Mouse (Mus musculus) kidney, postnatal 0 days (tissue): ENCODE measurements around the gene Rpa2. TPM values are rescaled to one million over a fixed set of nuclear protein-coding genes. Genes with fewer than 3 reads are reported as not detected.

Source experiments
- ATAC-seq: fragments of 200-750 bp; cut with Nextera tagmentation; replicated peaks from 2 replicates; pipeline ENCODE4 v1.8.0; 2017; ENCODE audit warnings: low read depth, moderate number of reproducible peaks, moderate TSS enrichment, moderate library complexity; ENCODE audit not compliant: low FRiP score
- DNase-seq: peaks from one replicate; pipeline ENCODE4 v3.0.0-alpha.2; 2016; ENCODE audit warnings: low spot score
- H3K27ac ChIP-seq: fragments of 300-500 bp; sonication (generic); 2 replicates; pipeline ENCODE4 v1.5.1; 2014; ENCODE audit warnings: mild to moderate bottlenecking
- H3K27me3 ChIP-seq: fragments of 300-500 bp; sonication (generic); 2 replicates; pipeline ENCODE4 v1.6.1; 2014; ENCODE audit warnings: low read length, mixed read lengths; ENCODE audit not compliant: insufficient read depth
- H3K36me3 ChIP-seq: fragments of 300-500 bp; sonication (generic); 2 replicates; pipeline ENCODE4 v1.6.1; 2014; ENCODE audit warnings: low read length, mixed read lengths; ENCODE audit not compliant: insufficient read depth
- H3K4me1 ChIP-seq: fragments of 300-500 bp; sonication (generic); replicated peaks from 2 replicates; pipeline ENCODE4 v1.6.1; 2014; ENCODE audit warnings: antibody characterized with exemption, low read length, mixed read lengths; ENCODE audit not compliant: insufficient read depth
- H3K4me2 ChIP-seq: fragments of 300-500 bp; sonication (generic); 2 replicates; pipeline ENCODE4 v1.6.1; 2014; ENCODE audit warnings: mild to moderate bottlenecking, low read length, moderate library complexity, mixed read lengths
- H3K4me3 ChIP-seq: fragments of 300-500 bp; sonication (generic); replicated peaks from 2 replicates; pipeline ENCODE4 v1.5.1; 2014; ENCODE audit warnings: low read depth, low read length
- H3K9ac ChIP-seq: fragments of 300-500 bp; sonication (generic); 2 replicates; pipeline ENCODE4 v1.6.1; 2014; ENCODE audit warnings: low read depth, low read length
- H3K9me3 ChIP-seq: fragments of 300-500 bp; sonication (generic); replicated peaks from 2 replicates; pipeline ENCODE4 v1.6.1; 2016; ENCODE audit warnings: low read length, inconsistent platforms, mixed read lengths
- CTCF ChIP-seq: IDR thresholded peaks from 2 replicates; pipeline ENCODE4 v1.5.1; 2016; ENCODE audit warnings: antibody characterized with exemption, low read depth, mild to moderate bottlenecking, moderate library complexity
- WGBS: fragments of 180-500 bp; shearing (Covaris S2); extraction: QIAGEN DNeasy Blood & Tissue Kit; methylation state at CpG from one replicate; pipeline ENCODE4 v1.1.7; 2014; 5-methylcytosine and 5-hydroxymethylcytosine counted together
- polyA plus RNA-seq: library from polyadenylated mRNA; unstranded; fragments of >200 nt; fragmentation: Nextera tagmentation; extraction: Ambion mirVana; gene quantifications from 2 replicates; pipeline ENCODE4 v1.2.1, GENCODE M21; 2015

Gene Rpa2
- polyA plus RNA-seq, 1 experiment from 2014 or later, result 60.0 TPM

DNA sequence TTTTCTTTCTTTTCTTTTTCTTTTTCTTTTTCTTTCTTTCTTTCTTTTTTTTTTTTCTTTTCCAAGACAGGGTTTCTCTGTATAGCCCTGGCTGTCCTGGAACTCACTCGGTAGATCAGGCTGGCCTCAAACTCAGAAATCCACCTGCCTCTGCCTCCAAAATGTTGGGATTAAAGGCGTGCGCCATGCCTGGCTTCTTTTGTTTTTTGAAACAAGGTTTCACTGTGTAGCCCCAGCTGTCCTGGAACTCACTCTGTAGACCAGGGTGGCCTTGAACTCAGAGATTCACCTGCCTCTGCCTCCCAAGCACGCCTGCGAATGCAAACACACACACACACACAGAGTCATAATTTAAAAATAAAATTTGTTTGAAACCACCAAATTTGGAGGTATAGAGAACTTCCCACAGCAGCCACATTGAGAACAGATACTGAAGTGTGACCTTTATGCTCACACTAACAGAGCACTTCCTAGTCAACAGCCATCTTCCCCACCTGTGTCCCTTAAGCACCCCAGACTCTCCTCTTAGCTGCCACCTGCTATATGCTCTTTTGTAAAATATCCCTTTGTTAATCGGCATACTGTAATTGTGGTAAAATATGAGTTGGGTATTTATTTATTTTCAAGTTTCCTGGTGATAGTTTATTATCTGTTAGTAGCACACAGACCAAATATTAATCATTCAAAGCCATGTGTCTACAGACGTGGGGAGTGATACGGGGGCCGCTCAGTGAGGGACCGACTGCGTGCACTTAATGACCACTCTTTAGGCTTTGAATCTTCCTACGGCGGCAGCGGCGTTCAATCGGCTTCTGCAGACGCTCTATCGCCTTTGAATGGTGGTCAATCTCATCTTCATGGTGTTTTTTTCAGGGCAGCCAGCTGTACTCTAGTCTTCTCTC, 33.3 kb downstream of the Rpa2 start:
- H3K27me3 ChIP-seq, result no peaks in the 10 kb centered on the region
- H3K4me3 ChIP-seq, result no peak overlapping the region
- no peak overlapping the region for H3K4me2 ChIP-seq
- H3K27ac ChIP-seq, result 0 out of 2 replicates have a peak overlapping the region, but pooled peaks have one; percentile 54
- ATAC-seq, result no peak
- WGBS, result 89% methylated on average over 18 of the region's 18 CpGs
- H3K36me3 ChIP-seq, result no peaks in the 10 kb centered on the region
- H3K4me1 ChIP-seq, result no peaks in the 10 kb centered on the region
- no peaks in the 10 kb centered on the region for H3K9me3 ChIP-seq
- H3K9ac ChIP-seq, result no peak overlapping the region
- no peak for DNase-seq
- no peak for TF ChIP-seq CTCF

DNA sequence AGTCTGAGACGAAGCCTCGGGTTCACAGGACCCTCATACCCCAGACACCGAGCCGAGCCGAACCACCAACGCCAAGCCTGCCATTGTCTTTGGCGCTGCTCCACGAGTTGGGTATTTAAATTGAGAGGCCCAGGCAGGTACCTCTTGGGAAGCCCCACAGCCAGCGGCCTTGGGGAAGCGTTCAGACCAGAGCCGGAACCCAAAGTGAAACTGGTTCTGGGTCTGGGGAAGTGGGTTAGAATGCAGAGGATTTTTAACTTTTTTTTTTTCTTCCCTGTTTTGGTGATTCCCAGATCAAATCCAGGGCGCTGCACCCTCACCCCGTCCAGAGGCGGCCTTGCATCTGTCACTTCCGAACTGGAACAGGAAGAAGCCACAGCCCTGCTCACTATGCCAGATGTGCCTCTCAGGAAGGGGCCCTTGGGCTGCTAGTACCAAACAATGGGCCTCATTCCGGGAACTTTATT, 34.1 kb downstream of the Rpa2 start:
- no peaks in the 10 kb centered on the region for H3K4me1 ChIP-seq
- H3K4me3 ChIP-seq, result no peak overlapping the region
- WGBS, result 68% methylated on average over 16 of the region's 16 CpGs
- no peaks in the 10 kb centered on the region for H3K9me3 ChIP-seq
- peak overlapping the region; percentile 54; the same call in 1 of the 2 replicates for H3K27ac ChIP-seq
- no peak overlapping the region for H3K9ac ChIP-seq
- no peaks in the 10 kb centered on the region for H3K36me3 ChIP-seq
- peak; percentile 21 for DNase-seq
- TF ChIP-seq CTCF, result no peak
- ATAC-seq, result no peak
- no peaks in the 10 kb centered on the region for H3K27me3 ChIP-seq
- no peak overlapping the region for H3K4me2 ChIP-seq

DNA sequence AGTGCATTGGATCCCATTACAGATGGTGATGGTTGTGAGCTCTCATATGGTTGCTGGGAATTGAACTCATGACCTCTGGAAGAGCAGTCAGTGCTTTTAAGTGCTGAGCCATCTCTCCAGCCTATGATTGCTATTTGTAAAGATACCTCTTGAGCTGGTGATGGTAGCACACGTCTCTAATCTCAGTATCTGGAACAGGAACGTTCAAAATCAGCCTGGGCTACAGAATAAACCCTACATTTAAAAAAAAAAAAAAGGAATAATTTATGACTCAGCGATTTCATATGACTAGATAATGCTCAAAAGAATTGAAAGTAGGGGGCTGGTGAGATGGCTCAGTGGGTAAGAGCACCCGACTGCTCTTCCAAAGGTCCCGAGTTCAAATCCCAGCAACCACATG, 35.1 kb downstream of the Rpa2 start:
- H3K4me1 ChIP-seq, result no peaks in the 10 kb centered on the region
- H3K4me3 ChIP-seq, result no peak overlapping the region
- WGBS, result 88% methylated on average over 5 of the region's 5 CpGs
- TF ChIP-seq CTCF, result no peak
- H3K36me3 ChIP-seq, result no peaks in the 10 kb centered on the region
- H3K27me3 ChIP-seq, result no peaks in the 10 kb centered on the region
- DNase-seq (no peak), ATAC-seq (no peak)
- H3K27ac ChIP-seq, result no peak overlapping the region
- H3K9me3 ChIP-seq, result no peaks in the 10 kb centered on the region
- no peak overlapping the region for H3K4me2 ChIP-seq
- no peak overlapping the region for H3K9ac ChIP-seq

DNA sequence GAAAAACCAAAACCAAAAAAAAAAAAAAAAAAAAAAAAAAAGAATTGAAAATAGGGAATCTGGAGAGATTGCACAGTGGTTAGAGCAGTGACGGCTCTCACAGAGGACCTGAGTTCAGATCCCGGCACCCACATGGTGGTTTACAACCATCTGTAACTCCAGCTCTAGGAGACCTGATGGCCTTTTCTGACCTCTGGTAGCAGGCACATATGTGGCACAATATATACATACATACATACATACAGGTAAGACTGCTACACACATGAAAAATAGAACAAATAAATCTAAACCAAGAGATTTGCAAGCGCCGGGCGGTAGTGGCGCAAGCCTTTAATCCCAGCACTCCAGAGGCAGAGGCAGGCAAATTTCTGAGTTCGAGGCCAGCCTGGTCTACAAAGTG, 35.7 kb downstream of the Rpa2 start:
- 96% methylated on average over 7 of the region's 7 CpGs for WGBS
- no peak overlapping the region for H3K27ac ChIP-seq
- no peaks in the 10 kb centered on the region for H3K4me1 ChIP-seq
- no peaks in the 10 kb centered on the region for H3K9me3 ChIP-seq
- H3K4me3 ChIP-seq, result no peak overlapping the region
- H3K9ac ChIP-seq, result no peak overlapping the region
- no peak for DNase-seq
- H3K27me3 ChIP-seq, result no peaks in the 10 kb centered on the region
- ATAC-seq, result no peak
- TF ChIP-seq CTCF, result no peak
- no peaks in the 10 kb centered on the region for H3K36me3 ChIP-seq
- H3K4me2 ChIP-seq, result no peak overlapping the region

DNA sequence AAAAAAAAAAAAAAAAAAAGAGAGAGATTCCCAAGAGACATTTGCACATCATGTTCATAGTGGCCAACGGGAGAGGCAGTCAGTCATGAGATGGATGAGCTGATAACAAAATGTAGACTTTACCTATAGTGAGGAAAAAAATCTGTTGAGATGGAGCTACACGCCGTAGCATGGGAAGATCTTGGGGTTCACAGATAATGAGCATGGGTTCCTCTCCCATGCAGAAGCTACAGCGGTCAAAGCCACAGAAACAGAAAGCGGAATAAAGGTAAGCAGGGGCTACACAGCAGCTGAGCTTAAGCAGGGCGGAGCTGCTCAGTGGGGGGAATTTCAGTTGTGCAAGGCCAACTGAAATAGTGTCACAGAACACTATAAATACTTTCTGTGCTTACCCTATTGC, 36.2 kb downstream of the Rpa2 start:
- Histone ChIP-seq H3K27me3 (no peaks in the 10 kb centered on the region), H3K4me3 (no peak overlapping the region), H3K9ac (no peak overlapping the region), H3K9me3 (no peaks in the 10 kb centered on the region), H3K36me3 (no peaks in the 10 kb centered on the region), H3K4me1 (no peaks in the 10 kb centered on the region), H3K27ac (no peak overlapping the region), H3K4me2 (no peak overlapping the region)
- no peak for TF ChIP-seq CTCF
- 89% methylated on average over 6 of the region's 6 CpGs for WGBS
- DNase-seq (no peak), ATAC-seq (no peak)

DNA sequence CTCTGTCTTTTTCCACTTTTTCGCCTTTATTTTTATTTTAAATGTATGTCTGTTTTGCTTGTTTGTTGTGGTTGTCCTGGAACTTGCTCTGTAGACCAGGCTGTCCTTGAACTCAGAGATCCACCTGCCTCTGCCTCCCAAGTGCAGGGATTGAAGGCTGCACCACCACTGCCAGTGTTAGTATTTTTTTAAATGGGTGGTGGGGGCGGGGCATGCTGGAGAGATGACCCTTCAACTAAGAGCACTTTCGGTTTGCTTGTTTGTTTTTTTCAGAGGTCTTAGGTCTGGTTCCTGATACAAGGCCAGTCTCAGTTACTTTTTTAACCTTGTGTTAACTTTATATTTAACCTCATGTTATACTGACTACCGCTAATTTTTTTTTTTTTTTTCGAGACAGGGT, 37.0 kb downstream of the Rpa2 start:
- H3K9ac ChIP-seq, result no peak overlapping the region
- DNase-seq, result no peak
- no peaks in the 10 kb centered on the region for H3K27me3 ChIP-seq
- no peak overlapping the region for H3K27ac ChIP-seq
- H3K36me3 ChIP-seq, result no peaks in the 10 kb centered on the region
- no peak overlapping the region for H3K4me3 ChIP-seq
- H3K4me1 ChIP-seq, result no peaks in the 10 kb centered on the region
- no peak overlapping the region for H3K4me2 ChIP-seq
- no peaks in the 10 kb centered on the region for H3K9me3 ChIP-seq
- no peak for ATAC-seq
- TF ChIP-seq CTCF, result no peak
- WGBS, result 81% methylated on average over 5 of the region's 5 CpGs
